Mouse (Mus musculus): Measurements from ENCODE around the gene Gulp1.

GRCm38 (mm10) chr1:44833934-44834333 lies 282.6 kb downstream of the Gulp1 start:
- TF ChIP-seq CTCF (IDR thresholded peaks at IDR 0.05; ENCODE audit: low read depth, low read length) (no peak), POLR2A (IDR thresholded peaks at IDR 0.05; ENCODE audit: extremely low read depth, insufficient read depth, low read length) (no peak)

All from liver, adult 2 months (tissue).